ENCODE assay signal across 13 mouse cellular contexts in genomic region chr19:19306476-19307131, GRCm38 (mm10).
A peak's percentile ranks its signal among the peaks of the same experiment; 100 is the strongest.
DNase-seq lines count a peak whose midpoint lies in the region; ATAC-seq and TF ChIP-seq lines count a peak whose summit lies in the region.
"Had no signal": no experiment of that assay in that cellular context is flagged by ENCODE, and none has a peak within 500 bp of the region (broad histone marks: within the 10 kb centered on the region; RNA-seq: fewer than 3 reads in every experiment).

No protein-coding gene starts in this region.

- peak overlapping the region; percentile 35; the same call in 1 of the 2 replicates for H3K27ac ChIP-seq in midbrain, embryonic 12.5 days (replicated peaks)
- H3K27ac ChIP-seq in midbrain, embryonic 10.5 days (replicated peaks): no peak overlapping the region
- no peak overlapping the region for H3K27ac ChIP-seq in midbrain, embryonic 15.5 days
- no peak overlapping the region for H3K27ac ChIP-seq in gastrocnemius, adult 2 months
- H3K27ac ChIP-seq in kidney, embryonic 14.5 days (ENCODE audit: low read depth, low read length): no peak overlapping the region
- H3K27ac ChIP-seq: embryonic facial prominence, embryonic 12.5 days; liver, embryonic 14.5 days; stomach, postnatal 0 days had no signal

- peak overlapping the region; percentile 11; the same call in 1 of the 2 replicates for H3K4me2 ChIP-seq in midbrain, embryonic 12.5 days (replicated peaks)
- H3K4me2 ChIP-seq in midbrain, embryonic 15.5 days: no peak overlapping the region
- no peak overlapping the region for H3K4me2 ChIP-seq in kidney, embryonic 14.5 days (replicated peaks; ENCODE audit: low read depth, low read length)
- H3K4me2 ChIP-seq: embryonic facial prominence, embryonic 12.5 days had no signal

- H3K36me3 ChIP-seq in midbrain, embryonic 12.5 days: no peaks in the 10 kb centered on the region
- no peaks in the 10 kb centered on the region for H3K36me3 ChIP-seq in midbrain, embryonic 10.5 days
- no peaks in the 10 kb centered on the region for H3K36me3 ChIP-seq in midbrain, embryonic 15.5 days (replicated peaks)
- H3K36me3 ChIP-seq in kidney, embryonic 14.5 days (ENCODE audit: control insufficient read depth, insufficient read depth, low read length): no peaks in the 10 kb centered on the region
- H3K36me3 ChIP-seq: embryonic facial prominence, embryonic 12.5 days had no signal

- no peaks in the 10 kb centered on the region for H3K4me1 ChIP-seq in midbrain, embryonic 12.5 days
- peaks cover 4% of the 10 kb centered on the region; the same call in 1 of the 2 replicates for H3K4me1 ChIP-seq in midbrain, embryonic 10.5 days
- 0 out of 2 replicates have a peak, but pooled peaks cover 4% of the 10 kb centered on the region for H3K4me1 ChIP-seq in midbrain, embryonic 15.5 days
- H3K4me1 ChIP-seq in kidney, embryonic 14.5 days (ENCODE audit: control insufficient read depth, insufficient read depth, low read length): no peaks in the 10 kb centered on the region
- H3K4me1 ChIP-seq: embryonic facial prominence, embryonic 12.5 days had no signal

- DNase-seq in adrenal gland, adult 2 months: peak; percentile 21
- no peak for DNase-seq in adrenal gland, postnatal 4 days (ENCODE audit: low spot score in 2 of 2)
- DNase-seq in midbrain, embryonic 10.5 days (ENCODE audit: low spot score): no peak
- DNase-seq in forelimb bud, embryonic 11.5 days (ENCODE audit: low read depth, low spot score): peak; percentile 6
- DNase-seq in gastrocnemius, adult 2 months: no peak
- DNase-seq: cerebellum, adult 11 months had no signal

- H3K9ac ChIP-seq in midbrain, embryonic 12.5 days (replicated peaks): no peak overlapping the region
- H3K9ac ChIP-seq in midbrain, embryonic 15.5 days: no peak overlapping the region
- H3K9ac ChIP-seq in kidney, embryonic 14.5 days (ENCODE audit: low read depth, low read length): no peak overlapping the region
- H3K9ac ChIP-seq: embryonic facial prominence, embryonic 12.5 days; liver, embryonic 14.5 days had no signal

- H3K9me3 ChIP-seq in midbrain, embryonic 12.5 days: no peaks in the 10 kb centered on the region
- H3K9me3 ChIP-seq in midbrain, embryonic 10.5 days (replicated peaks): no peaks in the 10 kb centered on the region
- no peaks in the 10 kb centered on the region for H3K9me3 ChIP-seq in midbrain, embryonic 15.5 days
- H3K9me3 ChIP-seq in kidney, embryonic 14.5 days (ENCODE audit: control insufficient read depth, low read length): no peaks in the 10 kb centered on the region
- H3K9me3 ChIP-seq: embryonic facial prominence, embryonic 12.5 days had no signal

- 42% methylated on average over 6 of the region's 6 CpGs for WGBS in midbrain, embryonic 12.5 days
- WGBS in midbrain, embryonic 10.5 days: 87% methylated on average over 6 of the region's 6 CpGs
- WGBS in midbrain, embryonic 15.5 days: 32% methylated on average over 6 of the region's 6 CpGs
- WGBS in kidney, embryonic 14.5 days: 86% methylated on average over 6 of the region's 6 CpGs

- H3K4me3 ChIP-seq in midbrain, embryonic 12.5 days: no peak overlapping the region
- H3K4me3 ChIP-seq in midbrain, embryonic 10.5 days: no peak overlapping the region
- no peak overlapping the region for H3K4me3 ChIP-seq in midbrain, embryonic 15.5 days
- no peak overlapping the region for H3K4me3 ChIP-seq in gastrocnemius, adult 2 months
- H3K4me3 ChIP-seq in kidney, embryonic 14.5 days (ENCODE audit: low read length): no peak overlapping the region
- H3K4me3 ChIP-seq: embryonic facial prominence, embryonic 12.5 days had no signal

- H3K27me3 ChIP-seq in midbrain, embryonic 12.5 days: no peaks in the 10 kb centered on the region
- no peaks in the 10 kb centered on the region for H3K27me3 ChIP-seq in midbrain, embryonic 10.5 days (ENCODE audit: low read depth, poor library complexity, severe bottlenecking)
- no peaks in the 10 kb centered on the region for H3K27me3 ChIP-seq in midbrain, embryonic 15.5 days (replicated peaks)
- no peaks in the 10 kb centered on the region for H3K27me3 ChIP-seq in kidney, embryonic 14.5 days (ENCODE audit: control insufficient read depth, insufficient read depth, low read length)
- H3K27me3 ChIP-seq: embryonic facial prominence, embryonic 12.5 days had no signal

- TF ChIP-seq CTCF in gastrocnemius, adult 2 months (IDR thresholded peaks at IDR 0.05): no peak

- peak; percentile 91 for ATAC-seq in midbrain, embryonic 12.5 days (ENCODE audit: low FRiP score, low read depth)
- peak; percentile 86 for ATAC-seq in midbrain, embryonic 15.5 days (replicated peaks)
- ATAC-seq in kidney, embryonic 14.5 days (ENCODE audit: low FRiP score, low TSS enrichment): no peak
- ATAC-seq: intestine, postnatal 0 days had no signal

- intact Hi-C loops in gastrocnemius, adult 2 months (cut with DNase I): no loop called here

Comparison
In these comparisons a context has a peak if more than half of its experiments do, and no peak if none do; other contexts are left out.
1. DNase-seq: peak in adrenal gland, adult 2 months (single experiment) and forelimb bud, embryonic 11.5 days (single experiment); none in adrenal gland, postnatal 4 days (0 of 2), midbrain, embryonic 10.5 days (single experiment) and gastrocnemius, adult 2 months (single experiment).